Mouse (Mus musculus): ENCODE measurements around the gene Chchd4.

DNA sequence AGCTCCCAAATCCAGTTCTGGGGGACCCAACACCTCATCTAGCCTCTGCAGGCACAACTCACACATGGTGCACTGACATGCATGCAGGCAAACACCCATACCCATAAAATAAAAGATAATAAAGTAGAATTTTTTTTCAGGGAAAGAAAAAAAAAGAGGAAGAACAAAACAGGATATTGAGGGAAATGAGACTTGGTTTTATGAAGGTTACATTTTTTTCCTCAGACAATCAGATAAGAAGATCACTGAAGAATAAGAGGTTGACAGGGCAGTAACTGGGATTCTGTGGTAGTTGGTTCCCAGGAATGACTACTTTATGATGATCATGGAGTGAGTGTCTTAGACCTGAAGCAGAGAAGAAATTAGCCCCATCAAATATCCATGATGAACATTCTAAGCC lies 40.8 kb upstream of the Chchd4 start:
- TF ChIP-seq GATA1 (IDR thresholded peaks at IDR 0.05; ENCODE audit: borderline replicate concordance, low read length), result no peak
- TF ChIP-seq FLI1 (IDR thresholded peaks at IDR 0.05; ENCODE audit: low read length), result no peak
